Mouse (Mus musculus): ENCODE measurements around the gene Best1. TPM values are rescaled to one million over a fixed set of nuclear protein-coding genes. Genes with fewer than 3 reads are reported as not detected.

The Best1 gene
- 2.0 and 2.1 TPM in 2 replicates for polyA plus RNA-seq (2015; fragmentation: Nextera tagmentation; extraction: Ambion mirVana)

GRCm38 (mm10) chr19:10001206-10001969, at the start of gene Best1, which contains the start of gene Rab3il1:
Gene Best1, minus strand, starts transcription at chr19:10001633.
Gene Rab3il1, plus strand, starts transcription at chr19:10001669.
- no peaks in the 10 kb centered on the region for H3K9me3 ChIP-seq
- no peak within 1 kb of the TSS for H3K9ac ChIP-seq
- H3K4me1 ChIP-seq = no peaks in the 10 kb centered on the region
- no peaks in the 10 kb centered on the region for H3K27me3 ChIP-seq
- H3K27ac ChIP-seq = no peak within 1 kb of the TSS
- WGBS = 74% methylated on average over 7 of the region's 7 CpGs
- no peaks in the 10 kb centered on the region for H3K36me3 ChIP-seq
- ATAC-seq (ENCODE audit: low FRiP score, low read depth) = no peak
- H3K4me3 ChIP-seq = no peak within 1 kb of the TSS
- H3K4me2 ChIP-seq (replicated peaks) = no peak within 1 kb of the TSS

- 63% methylated on average over 2 of the region's 2 CpGs for WGBS
- ATAC-seq (ENCODE audit: low FRiP score, low read depth) = no peak
- no peak overlapping the region for H3K4me2 ChIP-seq (replicated peaks)
Observed at GRCm38 (mm10) chr19:10050438-10050837, 49.0 kb upstream of the Best1 start.

DNA sequence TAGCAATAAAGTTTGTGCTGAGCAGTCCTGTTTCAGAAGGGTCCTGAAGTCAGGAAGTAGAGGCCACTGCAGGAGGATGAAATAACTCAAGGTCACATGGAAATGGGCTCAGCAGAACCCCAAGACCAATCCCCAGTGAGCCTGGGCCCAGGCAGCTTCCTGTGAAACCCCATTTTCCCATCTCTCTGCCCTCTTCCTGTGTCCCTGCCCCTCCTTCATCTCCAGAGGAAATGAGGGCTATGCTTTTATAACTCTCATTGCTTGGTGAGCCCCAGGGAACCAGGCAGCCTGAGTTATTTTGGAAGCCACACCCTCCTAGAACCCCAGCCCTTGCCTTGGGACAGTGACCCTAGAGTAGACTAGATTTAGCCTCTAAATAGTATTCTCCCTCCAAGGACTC, 48.1 kb upstream of the Best1 start:
- Histone ChIP-seq H3K4me3 (no peak overlapping the region), H3K4me2 (replicated peaks) (no peak overlapping the region), H3K27me3 (no peaks in the 10 kb centered on the region), H3K9me3 (no peaks in the 10 kb centered on the region), H3K4me1 (peaks cover 11% of the 10 kb centered on the region), H3K9ac (no peak overlapping the region), H3K36me3 (peaks cover 13% of the 10 kb centered on the region), H3K27ac (no peak overlapping the region)
- ATAC-seq (ENCODE audit: low FRiP score, low read depth) = no peak

More at GRCm38 (mm10) chr19:10050438-10050837, 49.0 kb upstream of the Best1 start:
- Histone ChIP-seq H3K9ac (no peak overlapping the region), H3K27ac (no peak overlapping the region), H3K27me3 (no peaks in the 10 kb centered on the region), H3K4me3 (no peak overlapping the region), H3K4me1 (peaks cover 11% of the 10 kb centered on the region), H3K9me3 (no peaks in the 10 kb centered on the region), H3K36me3 (peaks cover 21% of the 10 kb centered on the region)

- Histone ChIP-seq H3K9me3 (no peaks in the 10 kb centered on the region), H3K36me3 (no peaks in the 10 kb centered on the region), H3K4me2 (replicated peaks) (no peak overlapping the region), H3K27ac (no peak overlapping the region), H3K4me1 (peaks cover 23% of the 10 kb centered on the region), H3K9ac (no peak overlapping the region), H3K4me3 (no peak overlapping the region), H3K27me3 (peaks cover 5% of the 10 kb centered on the region; the same call in 1 of the 2 replicates)
- ATAC-seq (ENCODE audit: low FRiP score, low read depth) = no peak
- WGBS = 41% methylated on average over 3 of the region's 3 CpGs
Observed at GRCm38 (mm10) chr19:10046983-10047382, 45.5 kb upstream of the Best1 start.

GRCm38 (mm10) chr19:10046346-10046745, 44.9 kb upstream of the Best1 start:
- Histone ChIP-seq H3K27me3 (peaks cover 5% of the 10 kb centered on the region; the same call in 1 of the 2 replicates), H3K4me3 (no peak overlapping the region)
- WGBS = 63% methylated on average over 4 of the region's 4 CpGs

DNA sequence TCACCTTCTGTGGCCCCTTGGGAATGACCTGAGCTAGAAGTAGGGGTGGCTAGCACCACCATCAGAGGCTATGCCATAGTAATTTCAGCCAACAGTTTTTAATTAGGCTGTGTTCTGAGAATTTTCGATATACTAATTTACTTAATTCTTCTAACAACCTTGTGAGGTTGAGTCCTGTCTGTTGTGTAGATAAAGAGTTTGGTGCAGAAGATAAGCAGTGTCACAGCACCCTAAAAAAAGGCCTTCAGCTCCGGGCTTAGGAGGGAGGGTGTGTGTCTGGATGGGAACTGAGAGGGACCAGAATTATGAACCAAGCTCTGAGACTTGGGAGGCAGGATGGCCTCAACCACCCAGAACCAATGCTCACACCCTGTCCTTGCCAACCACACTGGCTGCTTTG, 44.3 kb upstream of the Best1 start:
- Histone ChIP-seq H3K36me3 (no peaks in the 10 kb centered on the region), H3K9ac (no peak overlapping the region), H3K27ac (no peak overlapping the region), H3K27me3 (peaks cover 5% of the 10 kb centered on the region; the same call in 1 of the 2 replicates), H3K4me2 (replicated peaks) (no peak overlapping the region), H3K9me3 (no peaks in the 10 kb centered on the region), H3K4me3 (no peak overlapping the region), H3K4me1 (peaks cover 25% of the 10 kb centered on the region)
- WGBS = 77% methylated on average over 2 of the region's 2 CpGs
- no peak for ATAC-seq (ENCODE audit: low FRiP score, low read depth)

More at GRCm38 (mm10) chr19:10046346-10046745, 44.9 kb upstream of the Best1 start:
- no peaks in the 10 kb centered on the region for H3K36me3 ChIP-seq
- no peak overlapping the region for H3K9ac ChIP-seq
- ATAC-seq (ENCODE audit: low FRiP score, low read depth) = no peak
- H3K4me1 ChIP-seq = peaks cover 25% of the 10 kb centered on the region
- H3K27ac ChIP-seq = no peak overlapping the region
- no peaks in the 10 kb centered on the region for H3K9me3 ChIP-seq
- H3K4me2 ChIP-seq (replicated peaks) = no peak overlapping the region

DNA sequence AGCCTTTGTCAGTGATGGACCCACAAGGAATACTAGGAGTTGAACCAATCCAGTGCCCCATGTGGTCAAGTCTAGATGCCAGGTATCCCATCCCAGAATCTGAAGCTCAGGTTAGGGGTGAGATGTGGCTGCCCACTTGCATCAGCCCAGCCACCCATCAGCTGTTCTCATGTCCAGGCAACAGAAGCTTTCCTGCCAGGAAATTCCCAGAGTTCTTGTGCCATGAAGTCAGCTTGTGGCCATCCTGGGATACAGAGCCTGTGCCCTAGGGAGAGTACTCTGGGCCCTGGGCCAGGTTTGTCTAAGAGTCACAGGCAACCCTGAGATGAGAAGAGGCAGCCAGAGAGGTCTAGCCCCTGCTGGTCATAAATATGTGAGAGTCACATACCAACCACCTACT, 42.2 kb upstream of the Best1 start:
- Histone ChIP-seq H3K9me3 (no peaks in the 10 kb centered on the region), H3K27me3 (peaks cover 5% of the 10 kb centered on the region; the same call in 1 of the 2 replicates), H3K9ac (no peak overlapping the region), H3K4me2 (replicated peaks) (no peak overlapping the region), H3K4me1 (peaks cover 32% of the 10 kb centered on the region), H3K4me3 (no peak overlapping the region), H3K27ac (no peak overlapping the region), H3K36me3 (no peaks in the 10 kb centered on the region)
- ATAC-seq (ENCODE audit: low FRiP score, low read depth) = no peak

DNA sequence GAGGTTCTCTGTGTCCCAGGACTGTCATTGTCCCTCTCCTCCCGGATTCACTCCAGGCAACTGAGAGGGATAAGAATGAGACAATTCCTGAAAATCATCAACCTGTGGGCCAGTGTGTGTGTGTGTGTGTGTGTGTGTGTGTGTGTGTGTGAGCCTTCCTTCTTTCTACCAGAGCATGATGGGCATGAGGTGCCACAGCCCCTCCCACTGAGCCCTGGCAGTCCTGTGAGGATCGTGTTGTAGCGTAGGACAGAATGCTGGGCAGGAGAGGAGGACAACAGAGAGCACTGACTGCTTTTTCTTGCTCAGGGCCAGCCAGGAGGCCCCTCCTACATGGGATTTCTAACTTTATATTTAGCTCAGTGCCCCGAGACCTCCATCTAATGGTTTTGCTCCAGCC, 41.4 kb upstream of the Best1 start:
- peak overlapping the region; percentile 70; the same call in 1 of the 2 replicates for H3K4me3 ChIP-seq
- no peaks in the 10 kb centered on the region for H3K9me3 ChIP-seq
- ATAC-seq (ENCODE audit: low FRiP score, low read depth) = no peak
- peak overlapping the region; percentile 97 for H3K4me2 ChIP-seq (replicated peaks)
- H3K27me3 ChIP-seq = peaks cover 5% of the 10 kb centered on the region; the same call in 1 of the 2 replicates
- H3K27ac ChIP-seq = no peak overlapping the region
- H3K4me1 ChIP-seq = peaks cover 35% of the 10 kb centered on the region
- no peak overlapping the region for H3K9ac ChIP-seq
- 82% methylated on average over 4 of the region's 4 CpGs for WGBS
- no peaks in the 10 kb centered on the region for H3K36me3 ChIP-seq

DNA sequence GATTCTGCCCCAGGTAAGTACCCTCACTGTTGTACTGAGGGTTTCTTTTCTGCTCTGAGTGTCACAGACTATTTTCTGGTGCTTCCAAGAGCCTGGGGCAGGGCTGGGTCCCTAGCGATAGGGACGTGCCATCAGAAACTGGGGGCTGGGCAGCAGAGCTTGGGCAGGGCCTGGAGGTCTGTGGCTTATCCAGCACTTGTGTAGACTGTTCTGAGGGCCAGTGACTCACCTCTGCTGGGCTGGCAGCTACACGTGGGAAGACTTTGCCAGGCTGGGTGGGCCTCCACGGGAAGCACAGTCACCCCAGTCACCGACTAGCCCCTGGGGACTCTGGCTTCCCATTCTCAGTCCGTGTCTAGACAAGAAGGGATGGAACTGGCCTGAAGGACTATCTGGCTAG, 40.8 kb upstream of the Best1 start:
- Histone ChIP-seq H3K9me3 (no peaks in the 10 kb centered on the region), H3K27ac (no peak overlapping the region), H3K4me3 (peak overlapping the region; percentile 70), H3K36me3 (no peaks in the 10 kb centered on the region), H3K9ac (peak overlapping the region; percentile 84), H3K27me3 (peaks cover 5% of the 10 kb centered on the region; the same call in 1 of the 2 replicates), H3K4me1 (peaks cover 36% of the 10 kb centered on the region), H3K4me2 (replicated peaks) (peak overlapping the region; percentile 97)
- WGBS = 64% methylated on average over 6 of the region's 6 CpGs
- ATAC-seq (ENCODE audit: low FRiP score, low read depth) = 0 out of 2 replicates have a peak, but pooled peaks have one; percentile 0

DNA sequence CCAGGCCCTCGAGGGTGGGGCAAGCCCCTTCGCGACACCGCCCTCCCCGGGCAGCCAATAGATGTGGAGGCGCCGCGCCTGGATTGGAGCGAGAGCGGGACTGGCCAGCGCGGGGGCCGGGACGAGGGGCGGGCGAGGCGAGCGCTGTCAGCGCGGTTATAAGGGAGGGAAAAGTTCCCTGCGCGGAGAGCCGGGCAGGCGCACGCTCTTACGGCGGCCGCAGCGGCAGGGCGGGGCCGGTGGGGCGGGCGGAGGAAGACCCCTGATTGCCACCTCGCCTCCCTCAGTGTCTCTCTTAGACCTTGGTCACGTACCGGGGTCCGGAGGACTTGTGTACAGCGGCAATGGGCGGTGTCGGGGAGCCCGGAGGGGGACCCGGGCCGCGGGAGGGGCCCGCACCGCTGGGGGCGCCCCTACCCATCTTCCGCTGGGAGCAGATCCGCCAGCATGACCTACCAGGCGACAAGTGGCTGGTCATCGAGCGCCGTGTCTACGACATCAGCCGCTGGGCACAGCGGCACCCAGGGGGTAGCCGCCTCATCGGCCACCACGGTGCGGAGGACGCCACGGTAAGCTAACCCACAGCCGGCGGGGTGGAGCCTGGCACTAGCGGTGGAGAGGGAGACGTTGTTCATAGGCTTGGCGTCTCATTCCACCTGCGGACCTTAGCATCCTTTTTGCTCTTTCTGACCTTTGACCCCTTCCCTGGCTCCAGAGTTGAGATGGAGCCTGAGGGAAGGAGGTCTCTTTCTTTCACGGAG, 40.1 kb upstream of the Best1 start, which contains the start of gene Fads3:
Fads3 (plus strand) TSS at position 182 of the 761 bp plus-strand sequence.
- H3K27ac ChIP-seq = peak within 1 kb of the TSS; percentile 11; the same call in 1 of the 2 replicates
- H3K4me3 ChIP-seq = peak within 1 kb of the TSS; percentile 70
- H3K4me1 ChIP-seq = peaks cover 30% of the 10 kb centered on the region
- WGBS = under 1% methylated on average over 60 of the region's 69 CpGs
- peaks cover 5% of the 10 kb centered on the region; the same call in 1 of the 2 replicates for H3K27me3 ChIP-seq
- H3K4me2 ChIP-seq (replicated peaks) = peak within 1 kb of the TSS; percentile 97
- no peaks in the 10 kb centered on the region for H3K9me3 ChIP-seq
- H3K9ac ChIP-seq = peak within 1 kb of the TSS; percentile 84
- peak; percentile 90 for ATAC-seq (ENCODE audit: low FRiP score, low read depth)
- peaks cover under 1% of the 10 kb centered on the region; the same call in 1 of the 2 replicates for H3K36me3 ChIP-seq

- Histone ChIP-seq H3K4me3 (peak overlapping the region; percentile 70), H3K27ac (peak overlapping the region; percentile 11; the same call in 1 of the 2 replicates), H3K4me1 (peaks cover 30% of the 10 kb centered on the region), H3K4me2 (replicated peaks) (peak overlapping the region; percentile 97), H3K27me3 (peaks cover 5% of the 10 kb centered on the region; the same call in 1 of the 2 replicates), H3K9ac (peak overlapping the region; percentile 84), H3K9me3 (no peaks in the 10 kb centered on the region), H3K36me3 (peaks cover 7% of the 10 kb centered on the region)
- 4% methylated on average over 19 of the region's 20 CpGs for WGBS
- no peak for ATAC-seq (ENCODE audit: low FRiP score, low read depth)
Observed at GRCm38 (mm10) chr19:10040866-10041387, 39.5 kb upstream of the Best1 start.
